Mouse (Mus musculus) limb, embryonic 14.5 days (tissue): ENCODE results near the gene App. TPM values are rescaled to one million over a fixed set of nuclear protein-coding genes. Genes with fewer than 3 reads are reported as not detected.

Source experiments
- ATAC-seq: fragments of 200-750 bp; cut with Nextera tagmentation; 2 replicates; pipeline ENCODE4 v1.8.0; 2017; ENCODE audit warnings: low read depth, moderate number of reproducible peaks, moderate TSS enrichment; ENCODE audit not compliant: low FRiP score
- DNase-seq: peaks from one replicate; pipeline ENCODE4 v3.0.0-alpha.2; 2015; ENCODE audit warnings: low spot score
- H3K27ac ChIP-seq: fragments of 300-500 bp; sonication (generic); replicated peaks from 2 replicates; pipeline ENCODE4 v1.5.1; 2014; ENCODE audit warnings: low read depth, mild to moderate bottlenecking, low read length, moderate library complexity, mixed read lengths
- H3K27me3 ChIP-seq: fragments of 300-500 bp; sonication (generic); 2 replicates; pipeline ENCODE4 v1.6.1; 2014; ENCODE audit warnings: low read length, mixed read lengths; ENCODE audit not compliant: control insufficient read depth, insufficient read depth
- H3K36me3 ChIP-seq: fragments of 300-500 bp; sonication (generic); 2 replicates; pipeline ENCODE4 v1.6.1; 2014; ENCODE audit warnings: mild to moderate bottlenecking, low read length, moderate library complexity, mixed read lengths; ENCODE audit not compliant: control insufficient read depth, insufficient read depth
- H3K4me1 ChIP-seq: fragments of 300-500 bp; sonication (generic); 2 replicates; pipeline ENCODE4 v1.6.1; 2014; ENCODE audit warnings: antibody characterized with exemption, low read length, mixed read lengths; ENCODE audit not compliant: control insufficient read depth, insufficient read depth
- H3K4me2 ChIP-seq: fragments of 300-500 bp; sonication (generic); replicated peaks from 2 replicates; pipeline ENCODE4 v1.6.1; 2014; ENCODE audit warnings: low read depth, mild to moderate bottlenecking, low read length, moderate library complexity; ENCODE audit not compliant: severe bottlenecking
- H3K4me3 ChIP-seq: fragments of 300-500 bp; sonication (generic); replicated peaks from 2 replicates; pipeline ENCODE4 v1.5.1; 2014; ENCODE audit warnings: low read length
- H3K9ac ChIP-seq: fragments of 300-500 bp; sonication (generic); 2 replicates; pipeline ENCODE4 v1.6.1; 2014; ENCODE audit warnings: mild to moderate bottlenecking, low read depth, low read length, moderate library complexity; ENCODE audit not compliant: severe bottlenecking
- H3K9me3 ChIP-seq: fragments of 300-500 bp; sonication (generic); 2 replicates; pipeline ENCODE4 v1.6.1; 2016; ENCODE audit warnings: low read length; ENCODE audit not compliant: control insufficient read depth
- POLR2A ChIP-seq: fragments of 200-500 bp; IDR thresholded peaks from 2 replicates; pipeline ENCODE4 v1.8.0; 2012; ENCODE audit warnings: inconsistent platforms, mild to moderate bottlenecking, moderate library complexity, borderline replicate concordance; ENCODE audit not compliant: insufficient read depth, insufficient read length; ENCODE audit errors: extremely low read depth
- WGBS: fragments of 180-500 bp; shearing (Covaris S2); extraction: QIAGEN DNeasy Blood & Tissue Kit; methylation state at CpG from one replicate; pipeline ENCODE4 v1.1.7; 2014; 5-methylcytosine and 5-hydroxymethylcytosine counted together
- polyA plus RNA-seq, 2 experiments: library from polyadenylated mRNA; depleted of rRNA in 1 of 2; stranded (reverse) in 1 of 2; unstranded in 1 of 2; fragments of >200 nt; fragmentation: Nextera tagmentation in 1 of 2; extraction: Ambion mirVana in 1 of 2; gene quantifications; 2 replicates each; pipeline versions ENCODE4 v1.2.1 to v1.2.3; 2012 to 2014

Gene App
- polyA plus RNA-seq, 2 experiments: 206 to 326 TPM

- 65% methylated on average over 3 of the region's 3 CpGs for WGBS
These were observed 254.5 kb downstream of the App start for GRCm38 (mm10) chr16:84919087-84919486.

DNA sequence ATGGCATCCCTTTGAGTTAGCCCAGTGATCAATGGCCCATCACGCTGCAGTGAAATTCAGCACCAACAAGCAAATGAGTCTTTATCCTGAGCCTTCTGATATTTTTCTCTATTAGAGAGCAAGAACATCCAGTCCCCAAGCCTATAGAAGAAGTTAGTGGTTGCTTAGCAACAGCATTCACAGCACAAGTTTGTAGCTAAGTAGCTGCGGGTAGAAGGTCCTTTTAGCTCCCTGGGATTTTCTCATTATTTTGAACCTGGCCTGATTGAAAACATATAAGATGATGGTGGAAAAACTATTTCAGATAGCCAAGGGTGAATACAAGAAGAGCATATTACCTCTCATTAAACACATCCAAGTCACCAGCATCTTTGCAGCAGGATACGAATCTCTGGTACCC lies 256.8 kb downstream of the App start:
- DNase-seq (no peak), ATAC-seq (no peak)
- Histone ChIP-seq H3K9me3 (no peaks in the 10 kb centered on the region), H3K4me2 (no peak overlapping the region), H3K9ac (no peak overlapping the region), H3K4me1 (peaks cover 9% of the 10 kb centered on the region; the same call in 1 of the 2 replicates), H3K27ac (no peak overlapping the region), H3K4me3 (no peak overlapping the region), H3K27me3 (no peaks in the 10 kb centered on the region), H3K36me3 (no peaks in the 10 kb centered on the region)
- no peak for TF ChIP-seq POLR2A
- 61% methylated on average over 3 of the region's 3 CpGs for WGBS

More at GRCm38 (mm10) chr16:84919087-84919486, 254.5 kb downstream of the App start:
- Histone ChIP-seq H3K4me3 (no peak overlapping the region), H3K9ac (no peak overlapping the region), H3K36me3 (no peaks in the 10 kb centered on the region), H3K27me3 (no peaks in the 10 kb centered on the region), H3K4me1 (peaks cover 9% of the 10 kb centered on the region; the same call in 1 of the 2 replicates), H3K4me2 (no peak overlapping the region), H3K27ac (peak overlapping the region; percentile 67), H3K9me3 (no peaks in the 10 kb centered on the region)
- DNase-seq (no peak), ATAC-seq (no peak)
- TF ChIP-seq POLR2A: no peak

GRCm38 (mm10) chr16:84911477-84912165 lies 261.9 kb downstream of the App start:
- H3K27me3 ChIP-seq: no peaks in the 10 kb centered on the region
- H3K9me3 ChIP-seq: no peaks in the 10 kb centered on the region
- H3K9ac ChIP-seq: no peak overlapping the region
- WGBS: 89% methylated on average over 8 of the region's 8 CpGs
- no peak overlapping the region for H3K27ac ChIP-seq
- ATAC-seq: no peak
- no peak for TF ChIP-seq POLR2A
- no peaks in the 10 kb centered on the region for H3K36me3 ChIP-seq
- H3K4me1 ChIP-seq: no peaks in the 10 kb centered on the region
- no peak overlapping the region for H3K4me3 ChIP-seq
- no peak overlapping the region for H3K4me2 ChIP-seq
- DNase-seq: no peak

DNA sequence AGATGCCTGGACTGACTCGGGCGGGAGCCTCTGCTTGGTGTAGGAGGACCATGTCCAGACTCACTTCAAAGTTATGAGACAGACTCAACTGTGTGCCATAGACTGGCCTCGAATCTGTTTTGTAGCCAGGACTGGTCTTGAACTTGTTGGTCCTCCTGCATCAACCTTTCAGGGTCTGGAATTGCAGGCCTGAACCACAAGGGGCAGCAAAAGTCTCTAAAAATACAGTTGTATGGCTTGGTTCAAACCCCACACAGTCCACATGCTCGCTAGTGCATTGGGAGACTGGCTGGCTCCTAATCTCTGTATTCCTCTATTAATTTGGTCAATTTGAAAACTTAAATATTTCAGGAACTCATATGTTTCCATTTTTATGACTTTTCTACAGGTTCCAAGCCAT lies 270.6 kb downstream of the App start:
- 86% methylated on average over 4 of the region's 4 CpGs for WGBS
- Histone ChIP-seq H3K36me3 (no peaks in the 10 kb centered on the region), H3K9ac (no peak overlapping the region), H3K9me3 (no peaks in the 10 kb centered on the region), H3K27me3 (no peaks in the 10 kb centered on the region), H3K27ac (no peak overlapping the region), H3K4me2 (no peak overlapping the region), H3K4me3 (no peak overlapping the region), H3K4me1 (no peaks in the 10 kb centered on the region)
- no peak for ATAC-seq
- DNase-seq: no peak
- no peak for TF ChIP-seq POLR2A
